Mouse (Mus musculus) midbrain, embryonic 10.5 days (tissue): ENCODE measurements around the gene Nfkbie. TPM values are rescaled to one million over a fixed set of nuclear protein-coding genes. Genes with fewer than 3 reads are reported as not detected.

Experiments
- DNase-seq: peaks from one replicate; pipeline ENCODE4 v3.0.0-alpha.2; 2017; ENCODE audit warnings: low spot score
- H3K27ac ChIP-seq: fragments of 300-500 bp; sonication (generic); replicated peaks from 2 replicates; pipeline ENCODE4 v1.5.1; 2016; ENCODE audit warnings: mild to moderate bottlenecking
- H3K27me3 ChIP-seq: fragments of 300-500 bp; sonication (generic); 2 replicates; pipeline ENCODE4 v1.6.1; 2016; ENCODE audit warnings: low read depth, mild to moderate bottlenecking; ENCODE audit not compliant: poor library complexity, severe bottlenecking
- H3K36me3 ChIP-seq: fragments of 300-500 bp; sonication (generic); 2 replicates; pipeline ENCODE4 v1.6.1; 2016; ENCODE audit warnings: mild to moderate bottlenecking, moderate library complexity
- H3K4me1 ChIP-seq: fragments of 300-500 bp; sonication (generic); 2 replicates; pipeline ENCODE4 v1.6.1; 2016
- H3K4me3 ChIP-seq: fragments of 300-500 bp; sonication (generic); 2 replicates; pipeline ENCODE4 v1.5.1; 2016; ENCODE audit warnings: mild to moderate bottlenecking, moderate library complexity
- H3K9me3 ChIP-seq: fragments of 300-500 bp; sonication (generic); replicated peaks from 2 replicates; pipeline ENCODE4 v1.6.1; 2016; ENCODE audit warnings: mild to moderate bottlenecking
- WGBS: fragments of 180-500 bp; shearing (Covaris S2); methylation state at CpG from one replicate; pipeline ENCODE4 v1.1.7; 2016; 5-methylcytosine and 5-hydroxymethylcytosine counted together
- polyA plus RNA-seq: library from polyadenylated mRNA; unstranded; fragments of >200 nt; fragmentation: Nextera tagmentation; extraction: Ambion mirVana; gene quantifications from 2 replicates; pipeline ENCODE4 v1.2.1, GENCODE M21; 2016

Nfkbie gene
- polyA plus RNA-seq, 1 experiment from 2014 or later: 9.2 TPM

- DNase-seq: peak; percentile 49
- Histone ChIP-seq H3K36me3 (peaks cover 19% of the 10 kb centered on the region), H3K27me3 (peaks cover 85% of the 10 kb centered on the region), H3K27ac (peak overlapping the region; percentile 30; the same call in 1 of the 2 replicates), H3K9me3 (no peaks in the 10 kb centered on the region), H3K4me3 (peak overlapping the region; percentile 45), H3K4me1 (peaks cover 58% of the 10 kb centered on the region)
- whole genome bisulfite sequencing: 3% methylated on average over 74 of the region's 74 CpGs
Measured at GRCm38 (mm10) chr17:45545278-45545961, 10.1 kb upstream of the Nfkbie start.

- 61% methylated on average over 16 of the region's 16 CpGs for WGBS
- Histone ChIP-seq H3K9me3 (no peaks in the 10 kb centered on the region), H3K4me3 (no peak overlapping the region), H3K27ac (no peak overlapping the region), H3K4me1 (peaks cover 73% of the 10 kb centered on the region), H3K27me3 (peaks cover 77% of the 10 kb centered on the region), H3K36me3 (peaks cover 19% of the 10 kb centered on the region)
- no peak for DNase-seq
Measured at GRCm38 (mm10) chr17:45546941-45547340, 8.6 kb upstream of the Nfkbie start.

GRCm38 (mm10) chr17:45547461-45548190 lies 7.9 kb upstream of the Nfkbie start:
- no peak overlapping the region for H3K27ac ChIP-seq
- DNase-seq: no peak
- peaks cover 76% of the 10 kb centered on the region for H3K4me1 ChIP-seq
- peaks cover 19% of the 10 kb centered on the region for H3K36me3 ChIP-seq
- peak overlapping the region; percentile 96; the same call in 1 of the 2 replicates for H3K4me3 ChIP-seq
- H3K27me3 ChIP-seq: peaks cover 70% of the 10 kb centered on the region
- H3K9me3 ChIP-seq: no peaks in the 10 kb centered on the region
- 70% methylated on average over 5 of the region's 5 CpGs for WGBS

GRCm38 (mm10) chr17:45548541-45549512 lies 6.7 kb upstream of the Nfkbie start:
- H3K27ac ChIP-seq: peak overlapping the region; percentile 99
- H3K4me3 ChIP-seq: peak overlapping the region; percentile 96
- peaks cover 70% of the 10 kb centered on the region for H3K4me1 ChIP-seq
- H3K36me3 ChIP-seq: peaks cover 19% of the 10 kb centered on the region
- peak; percentile 75 for DNase-seq
- 2% methylated on average over 52 of the region's 68 CpGs for WGBS
- peaks cover 58% of the 10 kb centered on the region for H3K27me3 ChIP-seq
- H3K9me3 ChIP-seq: no peaks in the 10 kb centered on the region

- H3K4me1 ChIP-seq: peaks cover 61% of the 10 kb centered on the region
- H3K36me3 ChIP-seq: peaks cover 14% of the 10 kb centered on the region
- H3K9me3 ChIP-seq: no peaks in the 10 kb centered on the region
- peak within 1 kb of the TSS; percentile 99 for H3K27ac ChIP-seq
- H3K27me3 ChIP-seq: peaks cover 50% of the 10 kb centered on the region
- WGBS: under 1% methylated on average over 17 of the region's 29 CpGs
- DNase-seq: peak; percentile 78
- H3K4me3 ChIP-seq: peak within 1 kb of the TSS; percentile 96
Measured at GRCm38 (mm10) chr17:45549617-45550181, 5.8 kb upstream of the Nfkbie start, which contains the start of gene Tmem151b. Gene Tmem151b (minus strand): TSS chr17:45549677.

- peaks cover 44% of the 10 kb centered on the region for H3K27me3 ChIP-seq
- H3K36me3 ChIP-seq: peaks cover 9% of the 10 kb centered on the region
- peak overlapping the region; percentile 96 for H3K4me3 ChIP-seq
- H3K4me1 ChIP-seq: peaks cover 61% of the 10 kb centered on the region
- H3K27ac ChIP-seq: peak overlapping the region; percentile 99
- peak; percentile 14 for DNase-seq
- 31% methylated on average over 5 of the region's 5 CpGs for WGBS
- no peaks in the 10 kb centered on the region for H3K9me3 ChIP-seq
Measured at GRCm38 (mm10) chr17:45550253-45550652, 5.2 kb upstream of the Nfkbie start.

- no peak for DNase-seq
- WGBS: 58% methylated on average over 7 of the region's 7 CpGs
Measured at GRCm38 (mm10) chr17:45551249-45551796, 4.2 kb upstream of the Nfkbie start.

GRCm38 (mm10) chr17:45551816-45552451 lies 3.6 kb upstream of the Nfkbie start:
- Histone ChIP-seq H3K4me1 (peaks cover 68% of the 10 kb centered on the region), H3K36me3 (peaks cover 1% of the 10 kb centered on the region), H3K4me3 (peak overlapping the region; percentile 14; the same call in 1 of the 2 replicates), H3K9me3 (no peaks in the 10 kb centered on the region), H3K27ac (peak overlapping the region; percentile 23; the same call in 1 of the 2 replicates), H3K27me3 (peaks cover 39% of the 10 kb centered on the region)
- 5% methylated on average over 8 of the region's 8 CpGs for WGBS
- peak; percentile 79 for DNase-seq

More at GRCm38 (mm10) chr17:45551249-45551796, 4.2 kb upstream of the Nfkbie start:
- no peak overlapping the region for H3K4me3 ChIP-seq
- H3K4me1 ChIP-seq: peaks cover 62% of the 10 kb centered on the region
- H3K27me3 ChIP-seq: peaks cover 39% of the 10 kb centered on the region
- no peaks in the 10 kb centered on the region for H3K9me3 ChIP-seq
- H3K36me3 ChIP-seq: peaks cover 7% of the 10 kb centered on the region
- 0 out of 2 replicates have a peak overlapping the region, but pooled peaks have one; percentile 34 for H3K27ac ChIP-seq

- peaks cover 38% of the 10 kb centered on the region for H3K27me3 ChIP-seq
- no peak overlapping the region for H3K4me3 ChIP-seq
- no peak for DNase-seq
Measured at GRCm38 (mm10) chr17:45553065-45553464, 2.4 kb upstream of the Nfkbie start.

GRCm38 (mm10) chr17:45554420-45554819 lies 1.1 kb upstream of the Nfkbie start:
- Histone ChIP-seq H3K27ac (no peak overlapping the region), H3K9me3 (no peaks in the 10 kb centered on the region), H3K27me3 (peaks cover 35% of the 10 kb centered on the region), H3K4me3 (0 out of 2 replicates have a peak overlapping the region, but pooled peaks have one; percentile 3), H3K4me1 (peaks cover 72% of the 10 kb centered on the region), H3K36me3 (no peaks in the 10 kb centered on the region)
- 59% methylated on average over 1 of the region's 1 CpGs for WGBS
- DNase-seq: no peak

More at GRCm38 (mm10) chr17:45553065-45553464, 2.4 kb upstream of the Nfkbie start:
- Histone ChIP-seq H3K36me3 (no peaks in the 10 kb centered on the region), H3K27ac (no peak overlapping the region), H3K9me3 (no peaks in the 10 kb centered on the region), H3K4me1 (peaks cover 73% of the 10 kb centered on the region)
- 91% methylated on average over 3 of the region's 3 CpGs for WGBS

GRCm38 (mm10) chr17:45556107-45556489 lies 595 bp downstream of the Nfkbie start:
- no peaks in the 10 kb centered on the region for H3K9me3 ChIP-seq
- H3K27ac ChIP-seq: peak overlapping the region; percentile 81
- H3K4me1 ChIP-seq: peaks cover 57% of the 10 kb centered on the region
- DNase-seq: no peak
- WGBS: 3% methylated on average over 14 of the region's 14 CpGs
- peaks cover 3% of the 10 kb centered on the region; the same call in 1 of the 2 replicates for H3K36me3 ChIP-seq
- peak overlapping the region; percentile 78 for H3K4me3 ChIP-seq
- peaks cover 28% of the 10 kb centered on the region for H3K27me3 ChIP-seq
